Comparison of ENCODE assay signal across 1 mouse cellular context in the genomic region with DNA sequence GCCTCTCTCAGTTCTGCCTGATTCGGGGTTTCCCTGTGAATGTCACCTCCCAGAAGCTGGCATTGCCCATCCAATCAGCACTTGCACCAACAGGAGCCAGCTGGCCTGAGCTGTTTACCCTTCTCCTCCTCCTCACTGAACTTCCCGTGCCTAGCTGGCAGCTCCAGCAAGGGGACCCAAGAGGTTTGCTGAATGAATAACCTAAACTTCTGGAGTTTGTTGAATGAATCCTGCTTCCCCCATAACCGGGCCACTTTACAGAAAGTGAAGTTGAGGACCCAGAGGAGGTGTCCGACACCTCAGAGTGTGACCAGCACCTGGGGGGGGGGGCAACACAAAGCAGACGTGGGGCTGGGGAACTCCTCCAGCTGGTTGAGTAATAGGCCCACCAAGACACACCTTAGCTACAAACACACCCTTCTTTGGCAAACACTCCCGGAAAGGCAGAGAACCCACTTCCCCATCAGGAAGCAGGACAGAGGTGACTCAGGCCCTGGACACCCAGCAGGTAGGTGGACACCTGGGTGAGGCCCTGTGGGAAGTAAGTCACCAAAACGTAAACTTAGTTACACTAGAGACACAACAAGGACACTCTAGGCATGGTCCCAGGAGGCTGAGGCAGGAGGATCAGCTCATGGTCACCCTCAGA.
TF ChIP-seq lines count a peak whose summit lies in the region.

No protein-coding gene starts in this region.

TF ChIP-seq in MEL, 35 proteins besides CTCF, POLR2A, EP300 and RAD21:
- TF ChIP-seq ETS1 (IDR thresholded peaks at IDR 0.05; ENCODE audit: low read depth, low read length) (0 out of 2 replicates have a peak, but pooled peaks have one; percentile 2), MAX (IDR thresholded peaks at IDR 0.05; ENCODE audit: low read length) (no peak), E2F4 (IDR thresholded peaks at IDR 0.05; ENCODE audit: borderline replicate concordance, low read depth, low read length) (no peak), KAT2A (conservative IDR thresholded peaks at IDR 0.05; ENCODE audit: low read depth, low read length) (no peak), SMC3 (IDR thresholded peaks at IDR 0.05; ENCODE audit: low read depth, low read length) (no peak), MYB (IDR thresholded peaks at IDR 0.05; ENCODE audit: low read depth, low read length) (no peak), MXI1 (IDR thresholded peaks at IDR 0.05; ENCODE audit: low read depth, low read length) (peak; percentile 12; the same call in 1 of the 2 replicates)
